Mouse (Mus musculus) cerebellum, adult 2 months (tissue): Measurements from ENCODE around the gene Bach2.

ENCODE experiments used
- CTCF ChIP-seq: fragments of 200-500 bp; IDR thresholded peaks from 2 replicates; pipeline ENCODE4 v1.5.1; 2011; ENCODE audit warnings: low read depth, mild to moderate bottlenecking, control low read depth, low read length, moderate library complexity, borderline replicate concordance; ENCODE audit not compliant: insufficient read depth
- POLR2A ChIP-seq: fragments of 200-500 bp; IDR thresholded peaks from 2 replicates; pipeline ENCODE4 v1.6.1; 2011; ENCODE audit warnings: low read length, control low read depth, borderline replicate concordance; ENCODE audit not compliant: insufficient read depth

DNA sequence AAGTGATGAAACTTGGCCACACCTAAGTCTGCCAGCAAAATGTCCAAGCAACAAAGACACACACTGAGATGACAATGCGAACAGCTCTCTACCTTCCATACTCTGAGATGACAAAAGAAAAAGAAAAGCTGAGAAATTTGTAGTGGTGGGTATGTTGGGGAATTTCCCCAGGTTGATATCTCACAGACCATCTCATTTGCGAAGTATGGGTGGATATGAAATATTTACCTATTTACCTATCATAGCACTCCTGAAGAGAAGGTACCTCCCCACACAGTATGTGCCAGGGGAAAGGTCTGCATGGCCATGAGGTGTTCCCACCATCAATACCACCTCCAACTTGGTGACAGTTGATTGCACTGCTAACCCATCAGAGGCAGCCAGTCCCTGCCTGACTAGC, 13.4 kb upstream of the Bach2 start:
- TF ChIP-seq CTCF, result no peak
- TF ChIP-seq POLR2A, result no peak
